Mouse (Mus musculus): ENCODE results near the gene Grik3.

DNA sequence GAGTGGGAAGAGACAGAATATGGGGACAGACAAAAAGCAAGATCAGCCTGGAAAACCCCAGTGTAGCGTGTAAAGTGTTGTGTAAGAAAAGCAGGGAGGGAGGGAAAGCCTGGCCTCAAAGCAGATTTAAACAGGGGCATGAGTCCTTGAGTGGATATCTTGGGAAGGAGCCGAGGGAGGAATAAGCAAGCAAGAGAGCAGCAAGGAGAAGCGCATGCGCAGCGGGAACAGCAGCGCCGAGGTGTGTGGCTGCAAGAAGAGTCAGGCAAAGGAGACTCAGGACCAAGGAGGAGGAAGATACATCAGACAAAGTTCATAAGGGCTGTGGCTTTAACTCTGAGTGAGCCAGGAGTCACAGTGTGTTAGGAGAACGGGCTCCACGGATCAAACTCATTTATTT lies 30.7 kb upstream of the Grik3 start:
- TF ChIP-seq CTCF (IDR thresholded peaks at IDR 0.05; ENCODE audit: low read depth) (no peak), EP300 (IDR thresholded peaks at IDR 0.05; ENCODE audit: low read depth) (no peak)
